Mouse (Mus musculus) telencephalon, adult 2 months (tissue): ENCODE measurements around the gene Mgat1.

Source experiments
- DNase-seq: peaks from one replicate; pipeline ENCODE4 v3.0.0-alpha.2; 2011; ENCODE audit warnings: low read depth, low spot score

Gene Mgat1

GRCm38 (mm10) chr11:49241471-49241870, 2.5 kb upstream of the Mgat1 start:
- no peak for DNase-seq

- DNase-seq: no peak
Measured at GRCm38 (mm10) chr11:49242944-49243626, 906 bp upstream of the Mgat1 start.

GRCm38 (mm10) chr11:49244595-49244930, 572 bp downstream of the Mgat1 start:
- DNase-seq: no peak

GRCm38 (mm10) chr11:49245176-49245575, 1.2 kb downstream of the Mgat1 start:
- no peak for DNase-seq

GRCm38 (mm10) chr11:49245634-49246415, 1.8 kb downstream of the Mgat1 start:
- no peak for DNase-seq

GRCm38 (mm10) chr11:49246523-49246922, 2.5 kb downstream of the Mgat1 start:
- no peak for DNase-seq

- DNase-seq: no peak
Measured at GRCm38 (mm10) chr11:49247255-49247654, 3.3 kb downstream of the Mgat1 start.

GRCm38 (mm10) chr11:49248226-49248973, 4.4 kb downstream of the Mgat1 start:
- DNase-seq: no peak

- no peak for DNase-seq
Measured at GRCm38 (mm10) chr11:49248974-49249700, 5.1 kb downstream of the Mgat1 start.

GRCm38 (mm10) chr11:49249811-49250421, 5.9 kb downstream of the Mgat1 start:
- DNase-seq: no peak

GRCm38 (mm10) chr11:49250422-49251379, 6.7 kb downstream of the Mgat1 start:
- DNase-seq: no peak

GRCm38 (mm10) chr11:49251380-49251761, 7.4 kb downstream of the Mgat1 start:
- DNase-seq: no peak

- DNase-seq: no peak
Measured at GRCm38 (mm10) chr11:49252048-49252447, 8.1 kb downstream of the Mgat1 start.

GRCm38 (mm10) chr11:49253035-49253434, 9.0 kb downstream of the Mgat1 start:
- DNase-seq: no peak

GRCm38 (mm10) chr11:49259296-49259695, 15.3 kb downstream of the Mgat1 start:
- no peak for DNase-seq

GRCm38 (mm10) chr11:49259829-49260228, 15.8 kb downstream of the Mgat1 start:
- no peak for DNase-seq

- no peak for DNase-seq
Measured at GRCm38 (mm10) chr11:49260598-49261312, 16.8 kb downstream of the Mgat1 start.

- DNase-seq: no peak
Measured at GRCm38 (mm10) chr11:49261313-49261855, 17.4 kb downstream of the Mgat1 start.

GRCm38 (mm10) chr11:49262286-49262685, 18.3 kb downstream of the Mgat1 start:
- DNase-seq: no peak
